Mouse (Mus musculus): ENCODE results near the gene Foxf1. TPM values are rescaled to one million over a fixed set of nuclear protein-coding genes. Genes with fewer than 3 reads are reported as not detected.

Gene Foxf1
- total and polyA plus RNA-seq, 3 experiments, result not detected

- Histone ChIP-seq H3K27ac (ENCODE audit: insufficient read depth, low read depth) (no peak overlapping the region), H3K9me3 (replicated peaks; ENCODE audit: low read length) (no peaks in the 10 kb centered on the region), H3K4me1 (ENCODE audit: control insufficient read depth in 1 of 2, insufficient read depth in 2 of 2) (no peaks in the 10 kb centered on the region), H3K27me3 (replicated peaks) (peaks cover 45% of the 10 kb centered on the region), H3K9ac (ENCODE audit: insufficient read depth, low read depth) (no peak overlapping the region), H3K4me3 (replicated peaks in 1 of 3; ENCODE audit: low read depth in 2 of 3, low read length in 2 of 3, poor library complexity in 1 of 3) (no peak overlapping the region), H3K79me2 (replicated peaks; ENCODE audit: control insufficient read depth, extremely low read depth, insufficient read depth, poor library complexity, severe bottlenecking) (no peaks in the 10 kb centered on the region), H3K36me3 (replicated peaks in 1 of 2; ENCODE audit: control insufficient read depth in 1 of 2, insufficient read depth in 1 of 2, low read length in 1 of 2) (peaks cover 10 to 21% of the 10 kb centered on the region in 2 experiments), H3K4me2 (ENCODE audit: insufficient read depth, low read depth, poor library complexity, severe bottlenecking) (no peak overlapping the region)
- in situ Hi-C loops (cut with MboI; ENCODE audit: low pct_ligation_motif_present, low pct_unique_long_range_greater_than_20kb, low sequenced_read_pairs), result loop anchor here (5.0 kb wide), 2 partner anchors 265 to 415 kb away; no protein-coding TSS in a partner anchor
- TF ChIP-seq CTCF (conservative IDR thresholded peaks at IDR 0.05 in 1 of 2, IDR thresholded peaks at IDR 0.05 in 1 of 2; ENCODE audit: low read depth in 2 of 2, low read length in 2 of 2) (peak; percentile 75 to 94), POLR2A (IDR thresholded peaks at IDR 0.05; ENCODE audit: low read depth, low read length) (no peak), ZC3H11A (IDR thresholded peaks at IDR 0.05; ENCODE audit: low read depth, low read length) (peak; percentile 35; the same call in 1 of the 2 replicates), SMC3 (IDR thresholded peaks at IDR 0.05; ENCODE audit: low read depth, low read length) (peak; percentile 83), NELFE (IDR thresholded peaks at IDR 0.05; ENCODE audit: low read depth, low read length) (peak; percentile 24; the same call in 1 of the 2 replicates), PAX5 (IDR thresholded peaks at IDR 0.05; ENCODE audit: low read length) (no peak), IRF4 (IDR thresholded peaks at IDR 0.05; ENCODE audit: low read depth, low read length) (peak; percentile 39; the same call in 1 of the 2 replicates), RAD21 (IDR thresholded peaks at IDR 0.05; ENCODE audit: low read depth, low read length) (peak; percentile 92)
- DNase-seq (ENCODE audit: extremely low read depth), result peak; percentile 79
- dilution Hi-C loops (cut with MboI; ENCODE audit: extremely low pct_ligation_motif_present, extremely low pct_unique_long_range_greater_than_20kb, low sequenced_read_pairs), result no loop called here
Observed at GRCm38 (mm10) chr8:121092627-121093026, 8.4 kb downstream of the Foxf1 start.

- TF ChIP-seq IRF4 (IDR thresholded peaks at IDR 0.05; ENCODE audit: low read depth, low read length), result no peak
- H3K4me1 ChIP-seq (ENCODE audit: control insufficient read depth in 1 of 2, insufficient read depth in 2 of 2), result no peaks in the 10 kb centered on the region
- no peak overlapping the region for H3K27ac ChIP-seq (ENCODE audit: insufficient read depth, low read depth)
- DNase-seq (ENCODE audit: extremely low read depth), result no peak
- no peak overlapping the region for H3K4me3 ChIP-seq (replicated peaks in 1 of 3; ENCODE audit: low read depth in 2 of 3, low read length in 2 of 3, poor library complexity in 1 of 3)
- H3K79me2 ChIP-seq (replicated peaks; ENCODE audit: control insufficient read depth, extremely low read depth, insufficient read depth, poor library complexity, severe bottlenecking), result no peaks in the 10 kb centered on the region
- peaks cover 18 to 30% of the 10 kb centered on the region in 2 experiments for H3K36me3 ChIP-seq (replicated peaks in 1 of 2; ENCODE audit: control insufficient read depth in 1 of 2, insufficient read depth in 1 of 2, low read length in 1 of 2)
- H3K4me2 ChIP-seq (ENCODE audit: insufficient read depth, low read depth, poor library complexity, severe bottlenecking), result no peak overlapping the region
- H3K9ac ChIP-seq (ENCODE audit: insufficient read depth, low read depth), result no peak overlapping the region
- no peaks in the 10 kb centered on the region for H3K9me3 ChIP-seq (replicated peaks; ENCODE audit: low read length)
- H3K27me3 ChIP-seq (replicated peaks), result peaks cover 38% of the 10 kb centered on the region
- dilution Hi-C loops (cut with MboI; ENCODE audit: extremely low pct_ligation_motif_present, extremely low pct_unique_long_range_greater_than_20kb, low sequenced_read_pairs), result no loop called here
- in situ Hi-C loops (cut with MboI; ENCODE audit: low pct_ligation_motif_present, low pct_unique_long_range_greater_than_20kb, low sequenced_read_pairs), result loop anchor here (5.0 kb wide), 2 partner anchors 266 to 416 kb away; no protein-coding TSS in a partner anchor
Observed at GRCm38 (mm10) chr8:121093496-121093895, 9.3 kb downstream of the Foxf1 start.

DNA sequence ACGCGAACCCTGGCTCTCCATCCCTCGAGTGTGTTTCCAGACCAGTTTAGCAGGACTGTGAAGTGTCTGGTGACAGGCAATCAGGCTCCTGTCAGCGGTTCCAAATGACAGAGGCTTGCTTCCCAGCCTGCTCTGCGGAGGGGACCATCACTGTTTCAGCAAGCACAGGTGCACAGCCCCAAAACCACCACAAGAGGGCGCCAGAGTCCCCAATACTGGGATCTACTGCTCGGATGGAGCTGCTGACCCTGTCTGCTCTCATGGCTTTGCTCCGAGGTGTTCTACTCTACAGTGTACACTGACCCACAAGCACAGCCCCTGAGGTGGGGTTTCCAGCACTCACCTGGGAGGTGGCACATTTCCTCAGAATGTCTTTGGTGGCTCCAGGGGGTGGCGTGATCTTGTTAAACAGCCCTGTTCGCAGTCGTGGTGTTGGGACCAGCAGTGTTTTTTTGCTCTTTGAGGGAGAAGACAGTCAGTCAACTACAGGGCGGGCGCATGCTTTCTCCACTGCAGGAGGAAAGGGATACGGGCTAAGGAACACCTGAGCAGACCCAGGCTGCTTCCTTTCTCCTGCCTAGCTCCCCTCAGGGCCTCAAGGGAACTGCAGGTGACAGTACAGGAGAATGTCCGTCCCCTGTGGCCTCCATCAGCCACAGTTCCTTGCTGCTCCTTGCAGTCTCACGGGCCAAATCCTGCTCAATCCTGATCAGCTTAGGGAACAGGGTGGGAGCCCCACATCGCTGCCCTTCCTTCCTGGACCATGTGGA, 20.0 kb downstream of the Foxf1 start:
- Histone ChIP-seq H3K9me3 (replicated peaks; ENCODE audit: low read length) (no peaks in the 10 kb centered on the region), H3K4me3 (replicated peaks in 1 of 3; ENCODE audit: low read depth in 2 of 3, low read length in 2 of 3, poor library complexity in 1 of 3) (no peak overlapping the region), H3K27me3 (replicated peaks) (no peaks in the 10 kb centered on the region), H3K27ac (ENCODE audit: insufficient read depth, low read depth) (no peak overlapping the region), H3K9ac (ENCODE audit: insufficient read depth, low read depth) (no peak overlapping the region), H3K4me2 (ENCODE audit: insufficient read depth, low read depth, poor library complexity, severe bottlenecking) (no peak overlapping the region), H3K4me1 (ENCODE audit: control insufficient read depth in 1 of 2, insufficient read depth in 2 of 2) (peaks cover 10 to 28% of the 10 kb centered on the region in 2 experiments), H3K36me3 (replicated peaks in 1 of 2; ENCODE audit: control insufficient read depth in 1 of 2, insufficient read depth in 1 of 2, low read length in 1 of 2) (peaks cover 52 to 75% of the 10 kb centered on the region in 2 experiments), H3K79me2 (replicated peaks; ENCODE audit: control insufficient read depth, extremely low read depth, insufficient read depth, poor library complexity, severe bottlenecking) (0 out of 2 replicates have a peak, but pooled peaks cover 12% of the 10 kb centered on the region)
- in situ Hi-C loops (cut with MboI; ENCODE audit: low pct_ligation_motif_present, low pct_unique_long_range_greater_than_20kb, low sequenced_read_pairs) (no loop called here), dilution Hi-C loops (cut with MboI; ENCODE audit: extremely low pct_ligation_motif_present, extremely low pct_unique_long_range_greater_than_20kb, low sequenced_read_pairs) (no loop called here)
- DNase-seq (ENCODE audit: extremely low read depth), result peak; percentile 79
- peak; percentile 50 for TF ChIP-seq SMC3 (IDR thresholded peaks at IDR 0.05; ENCODE audit: low read depth, low read length)
- TF ChIP-seq RAD21 (IDR thresholded peaks at IDR 0.05; ENCODE audit: low read depth, low read length), result peak; percentile 42
- TF ChIP-seq E2F4 (IDR thresholded peaks at IDR 0.05; ENCODE audit: insufficient replicate concordance, low read depth, low read length), result no peak
- TF ChIP-seq SIN3A (IDR thresholded peaks at IDR 0.05; ENCODE audit: low read length), result no peak
- peak; percentile 82 to 91 for TF ChIP-seq CTCF (conservative IDR thresholded peaks at IDR 0.05 in 1 of 2, IDR thresholded peaks at IDR 0.05 in 1 of 2; ENCODE audit: low read depth in 2 of 2, low read length in 2 of 2)
- TF ChIP-seq ZKSCAN1 (IDR thresholded peaks at IDR 0.05; ENCODE audit: borderline replicate concordance, low read depth, low read length), result no peak
- TF ChIP-seq HCFC1 (IDR thresholded peaks at IDR 0.05; ENCODE audit: low read depth, low read length), result no peak

All from CH12.LX (cell line).